Mouse (Mus musculus) CH12.LX (cell line): ENCODE results near the gene Olfr551. TPM values are rescaled to one million over a fixed set of nuclear protein-coding genes. Genes with fewer than 3 reads are reported as not detected.

Source experiments
- DNase-seq: peaks from one replicate; pipeline ENCODE4 v3.0.0-alpha.2; 2013; ENCODE audit errors: extremely low read depth
- H3K27ac ChIP-seq: 2 replicates; pipeline ENCODE4 v1.5.1; 2012; ENCODE audit warnings: low read depth, mild to moderate bottlenecking, control low read depth, moderate library complexity; ENCODE audit not compliant: insufficient read depth
- H3K27me3 ChIP-seq: replicated peaks from 2 replicates; pipeline ENCODE3; 2012; ENCODE audit warnings: inconsistent platforms
- H3K36me3 ChIP-seq, 2 experiments: replicated peaks in 1 of 2; 2 replicates each; pipeline versions ENCODE3 to v1.6.1; 2012; ENCODE audit warnings: inconsistent platforms in 1 of 2, low read length in 1 of 2, mild to moderate bottlenecking in 1 of 2, mixed read lengths in 1 of 2, moderate library complexity in 1 of 2; ENCODE audit not compliant: control insufficient read depth in 1 of 2, insufficient read depth in 1 of 2
- H3K4me1 ChIP-seq, 2 experiments: 2 replicates each; pipeline ENCODE4 v1.6.1; 2012; ENCODE audit warnings: inconsistent platforms in 1 of 2, moderate library complexity in 1 of 2; ENCODE audit not compliant: insufficient read depth in 2 of 2, control insufficient read depth in 1 of 2
- H3K4me2 ChIP-seq: 2 replicates; pipeline ENCODE4 v1.6.1; 2012; ENCODE audit warnings: low read depth, mild to moderate bottlenecking, control low read depth; ENCODE audit not compliant: poor library complexity, insufficient read depth, severe bottlenecking
- H3K4me3 ChIP-seq, 3 experiments: fragments of 150-350 bp in 1 of 3; sonication (generic) in 1 of 3; replicated peaks in 1 of 3; 2 replicates each; pipeline versions ENCODE3 to v1.5.1; 2011 to 2012; ENCODE audit warnings: low read depth in 2 of 3, low read length in 2 of 3, mild to moderate bottlenecking in 2 of 3, moderate library complexity in 2 of 3, control low read depth in 1 of 3, improper control_type of control experiment in 1 of 3, inconsistent platforms in 1 of 3, mixed read lengths in 1 of 3; ENCODE audit not compliant: poor library complexity in 1 of 3
- H3K79me2 ChIP-seq: replicated peaks from 2 replicates; pipeline ENCODE4 v1.6.1; 2012; ENCODE audit warnings: mild to moderate bottlenecking, moderate library complexity; ENCODE audit not compliant: control insufficient read depth, poor library complexity, insufficient read depth, severe bottlenecking; ENCODE audit errors: extremely low read depth
- H3K9ac ChIP-seq: 2 replicates; pipeline ENCODE4 v1.6.1; 2012; ENCODE audit warnings: low read depth, mild to moderate bottlenecking, control low read depth, moderate library complexity; ENCODE audit not compliant: insufficient read depth
- H3K9me3 ChIP-seq: replicated peaks from 2 replicates; pipeline ENCODE3; 2012; ENCODE audit warnings: low read length, inconsistent platforms, mixed read lengths
- CHD2 ChIP-seq: IDR thresholded peaks from 2 replicates; pipeline ENCODE4 v1.6.1; 2011; ENCODE audit warnings: low read length, improper control_type of control experiment
- CTCF ChIP-seq, 2 experiments: IDR thresholded peaks in 1 of 2; conservative IDR thresholded peaks in 1 of 2; 2 replicates each; pipeline ENCODE4 v1.5.1; 2011 to 2012; ENCODE audit warnings: low read depth in 2 of 2, low read length in 2 of 2, improper control_type of control experiment in 1 of 2, inconsistent platforms in 1 of 2, mild to moderate bottlenecking in 1 of 2, moderate library complexity in 1 of 2
- ELF1 ChIP-seq: IDR thresholded peaks from 2 replicates; pipeline ENCODE4 v1.6.1; 2014; ENCODE audit warnings: low read depth, mild to moderate bottlenecking, inconsistent platforms, low read length, improper control_type of control experiment
- ETS1 ChIP-seq: conservative IDR thresholded peaks from 2 replicates; pipeline ENCODE4 v1.6.1; 2012; ENCODE audit warnings: low read depth, mild to moderate bottlenecking, inconsistent platforms, low read length, improper control_type of control experiment, moderate library complexity
- IRF4 ChIP-seq: IDR thresholded peaks from 2 replicates; pipeline ENCODE4 v1.6.1; 2014; ENCODE audit warnings: low read depth, mild to moderate bottlenecking, inconsistent platforms, low read length, improper control_type of control experiment
- JUND ChIP-seq: conservative IDR thresholded peaks from 2 replicates; pipeline ENCODE4 v1.6.1; 2011; ENCODE audit warnings: low read depth, low read length, improper control_type of control experiment
- KAT2A ChIP-seq: IDR thresholded peaks from 2 replicates; pipeline ENCODE4 v1.6.1; 2012; ENCODE audit warnings: low read length, improper control_type of control experiment, inconsistent platforms; ENCODE audit not compliant: insufficient replicate concordance
- MAFK ChIP-seq: IDR thresholded peaks from 2 replicates; pipeline ENCODE4 v1.6.1; 2011; ENCODE audit warnings: low read length, improper control_type of control experiment; ENCODE audit not compliant: insufficient replicate concordance
- MAX ChIP-seq: IDR thresholded peaks from 2 replicates; pipeline ENCODE4 v1.6.1; 2011; ENCODE audit warnings: low read length, improper control_type of control experiment
- MEF2A ChIP-seq: IDR thresholded peaks from 2 replicates; pipeline ENCODE4 v1.6.1; 2014; ENCODE audit warnings: low read depth, mild to moderate bottlenecking, inconsistent platforms, low read length, improper control_type of control experiment, borderline replicate concordance
- NRF1 ChIP-seq: IDR thresholded peaks from 2 replicates; pipeline ENCODE4 v1.6.1; 2014; ENCODE audit warnings: low read depth, mild to moderate bottlenecking, inconsistent platforms, low read length, improper control_type of control experiment, moderate library complexity
- PAX5 ChIP-seq: IDR thresholded peaks from 2 replicates; pipeline ENCODE4 v1.6.1; 2012; ENCODE audit warnings: low read length, inconsistent platforms, mixed read lengths
- POLR2A ChIP-seq: IDR thresholded peaks from 2 replicates; pipeline ENCODE4 v1.6.1; 2011; ENCODE audit warnings: low read depth, mild to moderate bottlenecking, improper control_type of control experiment, low read length
- POLR2AphosphoS2 ChIP-seq: IDR thresholded peaks from 2 replicates; pipeline ENCODE4 v1.6.1; 2011; ENCODE audit warnings: low read depth, low read length, improper control_type of control experiment
- SIN3A ChIP-seq: IDR thresholded peaks from 2 replicates; pipeline ENCODE4 v1.6.1; 2012; ENCODE audit warnings: low read length, improper control_type of control experiment, inconsistent platforms
- UBTF ChIP-seq: IDR thresholded peaks from 2 replicates; pipeline ENCODE4 v1.6.1; 2012; ENCODE audit warnings: low read depth, mild to moderate bottlenecking, inconsistent platforms, low read length, improper control_type of control experiment, moderate library complexity
- USF2 ChIP-seq: conservative IDR thresholded peaks from 2 replicates; pipeline ENCODE4 v1.6.1; 2011; ENCODE audit warnings: low read depth, low read length, improper control_type of control experiment
- ZC3H11A ChIP-seq: IDR thresholded peaks from 2 replicates; pipeline ENCODE4 v1.6.1; 2012; ENCODE audit warnings: low read depth, mild to moderate bottlenecking, inconsistent platforms, low read length, improper control_type of control experiment
- ZNF384 ChIP-seq: IDR thresholded peaks from 2 replicates; pipeline ENCODE4 v1.6.1; 2012; ENCODE audit warnings: low read depth, low read length, improper control_type of control experiment, inconsistent platforms
- dilution Hi-C: fragments of 300-500 bp; cut with MboI; formaldehyde crosslinking; loops from 2 replicates; pipeline ENCODE4 v1.14.3; 2020; ENCODE audit warnings: low sequenced_read_pairs; ENCODE audit not compliant: extremely low pct_unique_long_range_greater_than_20kb, extremely low pct_ligation_motif_present
- in situ Hi-C: fragments of 300-500 bp; cut with MboI; formaldehyde crosslinking; loops from 3 replicates; pipeline ENCODE4 v1.14.3; 2019; ENCODE audit warnings: low sequenced_read_pairs, low pct_ligation_motif_present, low pct_unique_long_range_greater_than_20kb, mixed read lengths
- polyA plus RNA-seq: library from polyadenylated mRNA; unstranded; fragments of >175 nt; gene quantifications from 2 replicates; pipeline ENCODE4 v1.2.1, GENCODE M21; 2012; ENCODE audit warnings: low read depth; ENCODE audit not compliant: insufficient read length
- total RNA-seq, 2 experiments: library from RNA; depleted of rRNA; stranded (reverse); fragments of 300-350 nt in 1 of 2; fragments of >200 nt in 1 of 2; gene quantifications; 2 replicates each; pipeline ENCODE4 v1.2.3; 2012 to 2014

The Olfr551 gene
- total and polyA plus RNA-seq, 3 experiments = not detected

- H3K9me3 ChIP-seq = no peaks in the 10 kb centered on the region
- no peak overlapping the region for H3K4me3 ChIP-seq
- TF ChIP-seq CHD2 = no peak
- TF ChIP-seq CTCF (conservative IDR thresholded peaks at IDR 0.05 in 1 of 2, IDR thresholded peaks at IDR 0.05 in 1 of 2; ENCODE audit: low read depth in 2 of 2, low read length in 2 of 2) = peak in 1 of 2 experiments; percentile 40; a peak in 2 of 4 replicates
- no peak for TF ChIP-seq IRF4
- H3K9ac ChIP-seq = no peak overlapping the region
- DNase-seq = no peak
- no peak overlapping the region for H3K27ac ChIP-seq
- no peaks in the 10 kb centered on the region for H3K36me3 ChIP-seq
- dilution Hi-C loops = no loop called here
- peaks cover 0 to 12% of the 10 kb centered on the region in 2 experiments; a peak in 2 of 4 replicates for H3K4me1 ChIP-seq
- H3K27me3 ChIP-seq = no peaks in the 10 kb centered on the region
- H3K4me2 ChIP-seq = no peak overlapping the region
- in situ Hi-C loops = no loop called here
- no peaks in the 10 kb centered on the region for H3K79me2 ChIP-seq
Observed at GRCm38 (mm10) chr7:102541251-102541650, 50.4 kb downstream of the Olfr551 start.

GRCm38 (mm10) chr7:102540596-102540995 lies 51.1 kb downstream of the Olfr551 start, which contains the start of gene Olfr548-ps1:
Gene Olfr548-ps1 (plus strand): TSS chr7:102540896.
- H3K4me1 ChIP-seq = peaks cover 0 to 12% of the 10 kb centered on the region in 2 experiments; a peak in 2 of 4 replicates
- H3K4me3 ChIP-seq = no peak within 1 kb of the TSS
- in situ Hi-C loops = no loop called here
- dilution Hi-C loops = no loop called here
- no peaks in the 10 kb centered on the region for H3K36me3 ChIP-seq
- no peak within 1 kb of the TSS for H3K27ac ChIP-seq
- no peaks in the 10 kb centered on the region for H3K9me3 ChIP-seq
- H3K9ac ChIP-seq = no peak within 1 kb of the TSS
- DNase-seq = no peak
- H3K79me2 ChIP-seq = no peaks in the 10 kb centered on the region
- no peak within 1 kb of the TSS for H3K4me2 ChIP-seq
- no peak for TF ChIP-seq POLR2A
- no peak for TF ChIP-seq MAFK
- TF ChIP-seq ZC3H11A = no peak
- no peak for TF ChIP-seq POLR2AphosphoS2
- TF ChIP-seq ETS1 = no peak
- no peak for TF ChIP-seq UBTF
- no peaks in the 10 kb centered on the region for H3K27me3 ChIP-seq

- Histone ChIP-seq H3K9ac (no peak within 1 kb of the TSS), H3K79me2 (no peaks in the 10 kb centered on the region), H3K4me1 (no peaks in the 10 kb centered on the region), H3K4me3 (no peak within 1 kb of the TSS)
- dilution Hi-C loops = no loop called here
- TF ChIP-seq CHD2 = no peak
- no peak for TF ChIP-seq JUND
- no peak for TF ChIP-seq USF2
- TF ChIP-seq SIN3A = no peak
- TF ChIP-seq ZC3H11A = no peak
- TF ChIP-seq ETS1 = no peak
- no peak for TF ChIP-seq NRF1
- no peak for TF ChIP-seq ELF1
- no peak for TF ChIP-seq POLR2AphosphoS2
- TF ChIP-seq KAT2A = no peak
- no peak for TF ChIP-seq IRF4
- TF ChIP-seq PAX5 = no peak
- no peak for TF ChIP-seq UBTF
- no peak for TF ChIP-seq ZNF384
- TF ChIP-seq MAX = no peak
- no peak for TF ChIP-seq MEF2A
- TF ChIP-seq, all 38 proteins: peak for 0
- in situ Hi-C loops = no loop called here
- Histone ChIP-seq H3K4me2 (no peak within 1 kb of the TSS; the same call in 1 of the 2 replicates), H3K36me3 (no peaks in the 10 kb centered on the region), H3K27me3 (no peaks in the 10 kb centered on the region), H3K27ac (no peak within 1 kb of the TSS), H3K9me3 (no peaks in the 10 kb centered on the region)
- no peak for DNase-seq
Observed at GRCm38 (mm10) chr7:102534449-102534848, 57.2 kb downstream of the Olfr551 start, which contains the start of gene Olfr547. Gene Olfr547 (plus strand): TSS chr7:102534749.
